Mouse (Mus musculus) lung, embryonic 16.5 days (tissue): Measurements from ENCODE around the gene Fbll1. TPM values are rescaled to one million over a fixed set of nuclear protein-coding genes. Genes with fewer than 3 reads are reported as not detected.

Experiments
- ATAC-seq: fragments of 200-750 bp; cut with Nextera tagmentation; 2 replicates; pipeline ENCODE4 v1.8.0; 2017; ENCODE audit warnings: low read depth, mild to moderate bottlenecking, moderate library complexity
- H3K27ac ChIP-seq: fragments of 300-500 bp; sonication (generic); 2 replicates; pipeline ENCODE4 v1.5.1; 2014; ENCODE audit warnings: mild to moderate bottlenecking, control low read depth, low read length
- H3K27me3 ChIP-seq: fragments of 300-500 bp; sonication (generic); 2 replicates; pipeline ENCODE4 v1.6.1; 2014; ENCODE audit warnings: low read depth, low read length, mixed read lengths; ENCODE audit not compliant: control insufficient read depth, insufficient read depth
- H3K36me3 ChIP-seq: fragments of 300-500 bp; sonication (generic); 2 replicates; pipeline ENCODE4 v1.6.1; 2014; ENCODE audit warnings: low read length; ENCODE audit not compliant: control insufficient read depth, insufficient read depth
- H3K4me1 ChIP-seq: fragments of 300-500 bp; sonication (generic); replicated peaks from 2 replicates; pipeline ENCODE4 v1.6.1; 2014; ENCODE audit warnings: low read length, mixed read lengths; ENCODE audit not compliant: control insufficient read depth, insufficient read depth
- H3K4me2 ChIP-seq: fragments of 300-500 bp; sonication (generic); 2 replicates; pipeline ENCODE4 v1.6.1; 2014; ENCODE audit warnings: low read depth, low read length, control low read depth
- H3K4me3 ChIP-seq: fragments of 300-500 bp; sonication (generic); 2 replicates; pipeline ENCODE4 v1.5.1; 2014; ENCODE audit warnings: mild to moderate bottlenecking, low read length, control low read depth
- H3K9ac ChIP-seq: fragments of 300-500 bp; sonication (generic); 2 replicates; pipeline ENCODE4 v1.6.1; 2014; ENCODE audit warnings: low read length, control low read depth
- H3K9me3 ChIP-seq: fragments of 300-500 bp; sonication (generic); 2 replicates; pipeline ENCODE4 v1.6.1; 2016; ENCODE audit warnings: low read length; ENCODE audit not compliant: control insufficient read depth
- WGBS: fragments of 180-500 bp; shearing (Covaris S2); extraction: QIAGEN DNeasy Blood & Tissue Kit; methylation state at CpG from one replicate; pipeline ENCODE4 v1.1.7; 2014; 5-methylcytosine and 5-hydroxymethylcytosine counted together
- microRNA counts: library from miRNA; unstranded; fragments of <30 nt; microRNA quantifications from one replicate; lab custom pipeline; 2016
- microRNA-seq: library from miRNA; unstranded; fragments of <30 nt; microRNA quantifications from one replicate; pipeline ENCODE4, GENCODE M21; 2016
- polyA plus RNA-seq: library from polyadenylated mRNA; unstranded; fragments of >200 nt; fragmentation: Nextera tagmentation; extraction: Ambion mirVana; gene quantifications from 2 replicates; pipeline ENCODE4 v1.2.1, GENCODE M21; 2015

Fbll1 gene
- polyA plus RNA-seq, 1 experiment from 2014 or later, result not detected

GRCm38 (mm10) chr11:35754906-35755418 lies 43.7 kb downstream of the Fbll1 start:
- H3K4me1 ChIP-seq, result peaks cover 5% of the 10 kb centered on the region; the same call in 1 of the 2 replicates
- no peak overlapping the region for H3K9ac ChIP-seq
- H3K36me3 ChIP-seq, result no peaks in the 10 kb centered on the region
- no peak overlapping the region for H3K27ac ChIP-seq
- no peaks in the 10 kb centered on the region for H3K27me3 ChIP-seq
- H3K4me3 ChIP-seq, result no peak overlapping the region
- ATAC-seq, result no peak
- no peaks in the 10 kb centered on the region for H3K9me3 ChIP-seq
- WGBS, result 87% methylated on average over 4 of the region's 4 CpGs
- no peak overlapping the region for H3K4me2 ChIP-seq

DNA sequence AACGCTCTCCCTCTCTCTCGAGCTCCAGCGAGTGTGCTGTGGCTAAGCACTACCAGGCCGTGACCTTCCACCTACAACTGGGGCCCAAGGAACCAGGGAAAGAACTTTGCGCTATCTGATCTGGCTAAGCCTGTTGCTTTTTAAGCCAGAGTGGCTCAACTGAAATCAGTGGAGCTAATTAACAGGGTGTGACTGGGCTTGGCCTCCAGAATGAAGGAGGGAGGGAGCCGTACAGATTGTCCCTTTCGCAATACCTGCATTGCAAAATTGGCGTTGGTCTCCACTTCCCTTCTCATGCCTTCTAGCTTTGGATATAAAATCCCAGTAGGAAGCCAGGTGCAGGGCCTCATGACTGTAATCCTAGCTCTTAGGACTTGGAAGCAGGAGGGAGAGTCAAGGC lies 48.1 kb downstream of the Fbll1 start:
- 58% methylated on average over 8 of the region's 8 CpGs for WGBS
- Histone ChIP-seq H3K36me3 (no peaks in the 10 kb centered on the region), H3K4me3 (no peak overlapping the region), H3K27ac (no peak overlapping the region), H3K4me2 (no peak overlapping the region), H3K9me3 (no peaks in the 10 kb centered on the region), H3K9ac (no peak overlapping the region), H3K27me3 (no peaks in the 10 kb centered on the region), H3K4me1 (no peaks in the 10 kb centered on the region)
- ATAC-seq, result peak; percentile 70; the same call in 1 of the 2 replicates

MicroRNAs encoded within 50 kb of the gene (microRNA counts, 519-probe panel; counts per million panel counts)
- 4,353 counts per million, percentile 88 among the panel's probes with 10 or more counts for microRNA mmu-miR-103 (lab: Ali Mortazavi, UCI)

Small RNAs within 50 kb of the gene (microRNA-seq; reads per million reads assigned to microRNA genes)
- gene Mir103-1, result 5.5 reads per million, percentile 18 among the genes with 10 or more reads in this experiment

Other genes starting within 250 kb of the Fbll1 start
- 11.8 and 13.2 TPM in 2 replicates for gene Pank3, start 29.4 kb downstream of the Fbll1 start, polyA plus RNA-seq
- gene Rars, start 35.6 kb upstream of the Fbll1 start, polyA plus RNA-seq, result 70.9 and 74.9 TPM in 2 replicates
- gene Wwc1, start 181.6 kb upstream of the Fbll1 start, polyA plus RNA-seq, result 7.8 and 9.9 TPM in 2 replicates